Mouse (Mus musculus) right cerebral cortex, postnatal 10 days (tissue): ENCODE data around the gene Pms1.
"Not testable (repeated sequence)": the region's sequence is repeated elsewhere in the genome, so short reads cannot be mapped to it uniquely, and the experiment has no call there.

Source experiments
- DNase-seq, 2 experiments: peaks; one replicate each; pipeline ENCODE4 v3.0.0; 2021; ENCODE audit warnings: low spot score in 2 of 2

Pms1 gene

GRCm38 (mm10) chr1:53296581-53297383, at the start of gene Pms1, which contains the start of the genes Ormdl1 and Gm28778:
TSS of gene Pms1 (minus strand) at chr1:53297018.
TSS of gene Ormdl1 (plus strand) at chr1:53297095.
TSS of gene Gm28778 (plus strand) at chr1:53297111.
- DNase-seq = peak; percentile 95 to 96

- no peak for DNase-seq
Measured at GRCm38 (mm10) chr1:53341071-53341470, 44.3 kb upstream of the Pms1 start.

- DNase-seq = not testable (repeated sequence)
Measured at GRCm38 (mm10) chr1:53337403-53337802, 40.6 kb upstream of the Pms1 start.

- no peak for DNase-seq
Measured at GRCm38 (mm10) chr1:53335465-53335864, 38.6 kb upstream of the Pms1 start.

GRCm38 (mm10) chr1:53333527-53333926, 36.7 kb upstream of the Pms1 start:
- not testable (repeated sequence) for DNase-seq

GRCm38 (mm10) chr1:53324827-53325494, 28.1 kb upstream of the Pms1 start:
- DNase-seq = no peak

- DNase-seq = no peak
Measured at GRCm38 (mm10) chr1:53324277-53324676, 27.5 kb upstream of the Pms1 start.

- DNase-seq = no peak
Measured at GRCm38 (mm10) chr1:53323254-53323653, 26.4 kb upstream of the Pms1 start.

- no peak for DNase-seq
Measured at GRCm38 (mm10) chr1:53321662-53322344, 25.0 kb upstream of the Pms1 start.

GRCm38 (mm10) chr1:53312989-53313967, 16.5 kb upstream of the Pms1 start, which contains the start of gene Osgepl1:
TSS of gene Osgepl1 (plus strand) at chr1:53313624.
- peak; percentile 91 for DNase-seq

GRCm38 (mm10) chr1:53300506-53300905, 3.7 kb upstream of the Pms1 start:
- no peak for DNase-seq

- DNase-seq = no peak
Measured at GRCm38 (mm10) chr1:53291197-53291596, 5.6 kb downstream of the Pms1 start.

- DNase-seq = peak; percentile 47 to 57
Measured at GRCm38 (mm10) chr1:53272646-53273045, 24.2 kb downstream of the Pms1 start.

GRCm38 (mm10) chr1:53269901-53270300, 26.9 kb downstream of the Pms1 start:
- no peak for DNase-seq

GRCm38 (mm10) chr1:53264958-53265612, 31.7 kb downstream of the Pms1 start:
- DNase-seq = not testable (repeated sequence)

GRCm38 (mm10) chr1:53226063-53226462, 70.8 kb downstream of the Pms1 start:
- no peak for DNase-seq

- DNase-seq = no peak
Measured at GRCm38 (mm10) chr1:53225616-53226015, 71.2 kb downstream of the Pms1 start.

GRCm38 (mm10) chr1:53224775-53225174, 72.0 kb downstream of the Pms1 start:
- DNase-seq = no peak

GRCm38 (mm10) chr1:53210136-53210535, 86.7 kb downstream of the Pms1 start:
- no peak for DNase-seq

GRCm38 (mm10) chr1:53203902-53204301, 92.9 kb downstream of the Pms1 start:
- DNase-seq = no peak
